Mouse (Mus musculus) R1 (cell line): ENCODE measurements around the gene Mgll.

Experiments
- DNase-seq: peaks from one replicate; pipeline ENCODE4 v3.0.0-alpha.2; 2018; ENCODE audit warnings: low read depth, low spot score

Gene Mgll

DNA sequence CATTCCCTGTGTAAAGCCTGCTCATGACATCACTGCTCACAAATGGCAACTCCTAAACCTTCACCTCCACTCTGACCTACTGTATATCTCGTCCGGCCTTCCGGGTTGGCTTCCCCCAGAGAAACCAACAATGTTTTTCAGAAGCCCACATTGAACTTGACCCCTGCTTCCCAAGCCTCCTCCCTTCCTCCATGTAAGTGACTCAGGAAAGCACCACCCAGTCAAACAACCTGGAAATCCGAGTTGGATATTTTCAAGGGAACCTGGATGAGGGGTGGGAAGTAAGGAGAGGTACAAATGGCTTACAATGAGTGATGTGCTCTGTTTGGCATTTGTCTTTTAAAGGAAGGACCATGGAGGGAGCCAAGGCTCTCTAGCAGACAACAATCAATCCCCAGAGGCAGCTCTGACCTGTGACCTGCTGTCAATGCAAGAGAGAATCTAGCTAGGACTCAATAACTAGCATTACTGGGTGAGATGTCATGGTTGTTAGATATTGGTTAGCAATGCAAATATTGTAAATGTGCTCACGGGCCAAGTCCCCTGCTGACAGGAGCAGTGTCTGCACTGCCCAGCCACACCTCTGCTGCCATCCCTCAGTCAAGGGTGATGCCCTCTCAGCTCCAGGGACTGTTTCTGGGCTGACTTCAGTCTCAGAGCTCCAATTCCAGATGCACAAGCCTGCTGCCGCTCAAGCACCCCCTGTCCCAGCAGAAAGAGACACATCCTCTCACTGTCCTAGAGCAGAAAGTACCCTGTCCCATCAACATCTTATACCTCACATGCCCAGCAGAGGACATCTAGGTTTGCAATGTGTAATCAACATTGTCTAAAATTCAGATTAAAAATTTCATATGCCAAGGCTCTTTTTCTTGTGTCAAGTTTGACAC is 6.8 kb upstream of the Mgll start:
- no peak for DNase-seq

DNA sequence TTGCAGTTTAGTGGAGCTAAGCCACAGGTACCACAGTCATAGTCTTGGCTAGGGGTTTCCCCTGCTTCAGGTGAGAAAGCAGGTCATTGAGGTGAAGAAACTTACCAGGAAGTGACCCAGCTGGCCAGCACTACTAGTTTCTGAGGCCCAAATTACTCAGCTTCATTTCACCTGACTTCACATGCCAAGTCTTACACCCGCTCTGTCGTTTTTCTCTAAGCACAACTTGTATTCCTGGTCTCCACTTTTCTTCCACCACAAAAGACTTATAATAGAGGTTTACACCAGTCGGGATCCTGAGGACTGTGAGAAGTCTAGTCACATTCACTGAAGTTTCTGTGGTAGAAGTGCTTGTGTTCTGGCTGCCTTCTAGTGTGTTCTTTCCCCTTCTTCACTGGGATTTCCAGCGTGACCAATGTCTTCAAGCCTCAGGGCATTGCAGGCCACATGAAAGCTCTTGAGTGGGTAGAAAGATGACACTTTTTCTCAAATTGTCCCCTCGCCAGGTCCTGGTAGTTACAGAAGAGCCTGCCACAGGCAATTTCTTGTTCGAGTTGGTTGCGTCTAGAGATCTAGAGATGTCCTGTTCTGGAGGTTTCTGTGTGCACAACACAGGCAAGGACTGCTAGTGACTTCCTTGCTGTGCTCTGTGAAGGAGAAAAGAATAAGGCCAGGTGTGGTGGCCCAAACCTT is 6.0 kb upstream of the Mgll start:
- DNase-seq: no peak

DNA sequence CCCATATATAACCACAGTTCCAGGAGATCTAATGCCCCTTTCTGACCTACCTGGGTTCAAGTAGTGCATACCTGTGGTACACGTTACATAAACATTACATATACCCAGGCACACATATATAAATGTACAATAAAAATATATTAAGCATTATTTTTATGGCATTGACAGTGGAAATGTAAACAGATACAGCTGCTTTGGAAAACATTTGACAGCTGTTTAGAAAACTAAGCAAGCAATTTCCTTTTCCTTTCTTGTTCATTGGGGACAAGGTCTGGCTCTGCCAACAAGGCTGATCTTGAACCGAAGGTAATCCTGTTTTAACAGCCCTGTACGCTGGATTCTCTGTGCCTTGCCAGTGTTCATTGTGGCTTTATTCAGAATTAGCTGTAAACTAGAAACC is 3.2 kb upstream of the Mgll start:
- DNase-seq: no peak

DNA sequence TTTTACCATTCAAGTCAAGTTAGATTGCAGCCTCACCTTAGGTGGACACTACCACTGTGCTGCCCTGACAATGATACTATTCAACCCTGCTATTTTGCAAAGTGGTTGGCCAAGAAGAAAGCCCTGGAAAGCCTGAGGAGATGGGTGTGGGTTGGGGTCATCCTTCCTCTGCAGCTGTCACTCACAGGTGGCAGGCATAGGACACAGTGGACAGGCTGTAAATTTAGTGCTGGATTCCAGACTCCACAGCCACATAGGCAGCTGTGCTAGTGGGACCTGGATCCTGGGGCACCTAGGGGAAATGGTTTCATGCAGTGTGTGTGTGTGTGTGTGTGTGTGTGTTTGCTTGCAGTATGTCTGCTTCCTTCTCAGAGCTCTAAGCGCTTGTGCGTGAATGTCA is 1.3 kb upstream of the Mgll start:
- no peak for DNase-seq

DNA sequence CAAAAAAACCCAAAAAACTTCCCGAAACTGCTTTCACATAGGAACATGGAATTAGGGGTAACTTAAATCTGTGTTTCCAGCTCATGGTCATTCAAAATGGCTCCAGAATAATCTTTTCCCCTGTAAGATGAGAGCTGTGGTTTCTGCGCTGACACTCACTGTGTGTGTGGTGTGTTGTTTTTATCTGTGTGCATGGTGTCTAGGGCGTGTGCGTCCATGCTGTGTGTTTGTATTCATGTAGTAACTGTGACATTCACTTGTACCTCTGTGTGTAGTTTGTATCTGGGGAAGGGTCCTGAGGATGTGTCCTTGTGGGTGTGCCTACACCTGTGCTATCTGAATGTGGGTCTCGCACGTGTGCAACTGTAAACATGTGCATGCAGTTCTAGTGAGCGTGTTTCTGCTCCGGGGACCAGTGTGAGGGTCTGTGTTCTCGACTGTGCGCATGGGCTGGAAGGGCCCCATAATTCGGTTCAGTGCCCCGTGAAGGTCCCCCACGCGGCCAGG is 353 bp upstream of the Mgll start:
- peak; percentile 54 for DNase-seq

DNA sequence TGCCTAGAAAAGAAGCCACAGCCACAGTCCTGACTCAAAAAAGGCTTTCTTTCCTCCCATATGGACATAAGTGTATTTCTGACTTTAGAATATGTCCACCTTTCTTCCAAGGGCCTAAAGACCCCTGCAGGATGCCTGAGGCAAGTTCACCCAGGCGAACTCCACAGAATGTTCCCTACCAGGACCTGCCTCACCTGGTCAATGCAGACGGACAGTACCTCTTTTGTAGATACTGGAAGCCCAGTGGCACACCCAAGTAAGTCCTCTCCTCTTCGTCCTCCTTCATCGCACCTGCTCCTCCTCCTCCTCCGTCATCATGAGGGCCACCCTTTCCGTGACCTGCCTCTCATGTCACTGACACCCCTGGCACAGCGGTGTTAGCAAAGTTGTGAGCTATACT is 1.4 kb downstream of the Mgll start:
- DNase-seq: peak; percentile 34

DNA sequence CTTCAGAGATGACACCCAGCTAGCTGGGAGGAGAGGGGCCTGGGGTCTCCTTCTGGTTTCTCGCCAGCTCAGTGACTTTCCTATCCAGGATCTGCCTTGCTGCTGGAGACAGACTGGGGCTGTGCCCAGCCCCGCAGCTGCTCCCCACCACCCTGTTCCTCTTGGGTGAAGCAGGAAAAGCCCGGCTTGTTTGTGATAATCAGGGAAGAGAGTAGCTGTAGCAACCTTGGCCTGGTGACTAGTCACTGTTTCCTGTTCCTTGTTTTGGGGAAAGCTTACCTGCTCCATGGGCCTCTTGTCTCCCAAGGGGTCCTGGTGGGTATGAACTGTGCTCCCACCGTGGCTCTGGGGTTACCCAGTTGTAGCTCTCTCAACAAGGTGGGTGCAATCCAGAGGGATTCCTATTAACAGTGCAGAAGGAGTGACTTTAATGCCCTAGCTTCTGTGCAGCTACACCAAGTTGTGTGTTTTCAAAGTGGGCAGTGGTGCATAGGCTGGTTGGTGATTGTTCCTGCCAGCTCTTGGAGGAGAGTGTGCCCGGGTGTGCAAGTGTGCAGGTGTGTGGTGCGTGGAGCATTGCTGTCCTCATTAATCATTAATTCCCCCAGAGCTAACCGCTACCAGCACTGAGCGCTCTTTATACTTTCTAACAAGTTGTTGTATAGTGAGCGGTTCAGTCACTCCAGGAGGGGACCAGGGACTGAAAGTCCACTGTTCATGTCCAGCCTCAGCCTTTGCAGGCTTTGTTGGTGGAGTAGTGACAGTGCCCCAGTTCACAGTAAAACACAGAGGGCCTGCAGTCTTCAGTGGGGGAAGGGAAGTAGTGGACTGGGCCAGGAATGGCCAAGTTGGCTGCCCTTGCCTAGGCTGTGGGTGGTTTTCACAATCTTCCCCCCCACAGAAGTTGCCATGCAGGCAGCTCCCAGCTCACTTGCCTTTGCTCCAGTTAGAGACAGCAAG is 2.3 kb downstream of the Mgll start:
- no peak for DNase-seq

DNA sequence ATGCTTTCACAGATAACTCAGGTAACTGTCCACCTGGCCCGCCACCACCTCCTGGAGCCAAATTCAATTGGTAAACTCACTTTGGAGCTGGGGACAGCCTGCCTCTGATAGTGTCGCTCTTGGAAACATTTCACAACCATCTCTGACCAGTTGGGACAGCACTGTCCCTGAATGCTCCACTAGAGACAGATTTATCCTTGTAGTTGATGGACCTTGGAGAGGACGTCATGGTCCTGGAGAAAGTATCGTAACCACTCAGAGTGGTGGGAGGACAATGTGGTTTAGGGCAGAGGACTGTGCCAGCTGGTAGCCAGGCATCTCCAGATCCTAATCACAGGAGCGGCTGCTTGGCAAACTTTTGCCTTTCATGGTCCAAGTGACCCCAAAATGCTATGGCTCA is 3.3 kb downstream of the Mgll start:
- DNase-seq: no peak

DNA sequence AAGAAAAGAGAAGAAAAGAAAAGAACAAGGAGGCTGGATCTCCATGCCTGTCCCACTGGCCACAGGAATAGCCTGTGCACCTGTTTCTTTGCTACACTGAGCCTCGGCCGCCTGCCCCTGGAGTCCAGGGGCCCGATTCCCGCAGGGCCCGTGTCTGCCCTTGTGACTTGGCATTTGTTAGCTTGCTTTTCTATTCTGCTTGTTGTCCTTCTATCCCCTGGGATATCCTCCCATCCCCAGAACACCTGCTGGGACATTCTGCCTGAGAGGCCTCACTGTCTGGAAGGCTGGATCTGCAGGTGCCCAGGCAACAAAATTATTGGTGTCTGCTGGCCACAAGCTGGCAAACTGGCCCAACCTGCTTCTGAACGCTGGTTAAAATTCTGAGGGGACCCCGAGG is 3.8 kb downstream of the Mgll start:
- DNase-seq: no peak

DNA sequence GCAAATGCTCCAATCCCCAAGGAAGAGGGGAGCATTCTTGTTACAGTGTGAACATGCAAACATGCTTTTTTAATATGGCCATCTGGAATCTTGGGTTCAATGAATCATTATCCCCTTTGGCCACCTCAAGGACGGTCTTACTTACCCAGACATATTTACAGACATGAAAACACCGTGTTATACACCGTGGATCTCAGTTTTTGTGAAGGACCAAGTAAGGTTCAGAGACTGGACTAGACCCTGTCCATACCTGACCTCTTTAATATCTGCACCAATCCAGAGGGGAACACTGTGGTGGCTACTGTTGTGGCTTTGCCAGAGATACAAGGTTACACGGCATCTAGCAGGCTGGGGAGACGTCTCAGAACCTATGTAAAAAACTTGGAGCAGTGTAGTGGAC is 4.3 kb downstream of the Mgll start:
- no peak for DNase-seq

DNA sequence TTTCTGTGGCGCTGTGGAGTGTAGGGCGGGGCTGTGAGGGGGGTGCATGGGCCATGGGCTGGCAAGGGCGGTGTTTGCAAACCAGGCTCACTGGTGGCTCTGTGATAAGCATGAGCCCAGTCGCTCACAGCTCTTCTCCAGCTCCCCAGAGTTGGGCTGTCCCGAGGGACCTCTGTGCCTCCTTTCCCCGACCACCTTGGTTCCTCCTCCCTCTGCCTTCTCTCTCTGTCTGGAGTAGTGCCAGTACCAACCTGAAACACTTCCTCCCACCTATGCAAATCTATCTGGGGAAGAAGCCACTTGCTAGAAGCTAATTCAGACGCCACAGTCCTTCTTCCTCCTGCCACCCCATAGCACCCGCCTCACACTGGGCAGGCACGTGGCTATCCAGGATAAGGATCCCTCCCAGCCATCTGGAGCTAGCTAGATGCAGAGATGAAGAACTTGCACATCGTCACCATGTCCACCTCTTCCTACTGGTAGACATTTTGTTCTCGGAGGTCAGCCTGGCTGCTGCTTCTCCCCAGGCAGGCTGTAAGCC is 7.1 kb downstream of the Mgll start:
- no peak for DNase-seq

DNA sequence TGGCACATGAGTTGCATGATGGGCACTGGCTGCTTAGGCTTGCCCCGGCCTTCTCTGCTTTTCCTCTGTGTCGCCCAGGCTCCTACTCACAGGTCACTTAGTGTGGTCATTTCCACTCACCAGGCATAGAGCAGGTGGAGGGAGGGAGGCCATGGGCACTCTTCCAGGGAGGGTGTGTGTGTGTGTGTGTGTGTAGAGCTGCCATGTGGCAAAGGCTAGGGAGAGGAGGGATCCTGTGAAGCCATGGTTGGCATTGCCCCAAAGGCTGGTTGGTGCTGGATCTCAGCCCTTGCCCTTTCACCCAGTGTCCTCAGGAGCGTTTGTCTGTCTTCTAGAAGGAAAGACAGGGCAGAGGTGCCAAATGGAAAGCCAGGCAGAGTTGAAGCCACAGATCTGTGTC is 7.8 kb downstream of the Mgll start:
- DNase-seq: no peak

DNA sequence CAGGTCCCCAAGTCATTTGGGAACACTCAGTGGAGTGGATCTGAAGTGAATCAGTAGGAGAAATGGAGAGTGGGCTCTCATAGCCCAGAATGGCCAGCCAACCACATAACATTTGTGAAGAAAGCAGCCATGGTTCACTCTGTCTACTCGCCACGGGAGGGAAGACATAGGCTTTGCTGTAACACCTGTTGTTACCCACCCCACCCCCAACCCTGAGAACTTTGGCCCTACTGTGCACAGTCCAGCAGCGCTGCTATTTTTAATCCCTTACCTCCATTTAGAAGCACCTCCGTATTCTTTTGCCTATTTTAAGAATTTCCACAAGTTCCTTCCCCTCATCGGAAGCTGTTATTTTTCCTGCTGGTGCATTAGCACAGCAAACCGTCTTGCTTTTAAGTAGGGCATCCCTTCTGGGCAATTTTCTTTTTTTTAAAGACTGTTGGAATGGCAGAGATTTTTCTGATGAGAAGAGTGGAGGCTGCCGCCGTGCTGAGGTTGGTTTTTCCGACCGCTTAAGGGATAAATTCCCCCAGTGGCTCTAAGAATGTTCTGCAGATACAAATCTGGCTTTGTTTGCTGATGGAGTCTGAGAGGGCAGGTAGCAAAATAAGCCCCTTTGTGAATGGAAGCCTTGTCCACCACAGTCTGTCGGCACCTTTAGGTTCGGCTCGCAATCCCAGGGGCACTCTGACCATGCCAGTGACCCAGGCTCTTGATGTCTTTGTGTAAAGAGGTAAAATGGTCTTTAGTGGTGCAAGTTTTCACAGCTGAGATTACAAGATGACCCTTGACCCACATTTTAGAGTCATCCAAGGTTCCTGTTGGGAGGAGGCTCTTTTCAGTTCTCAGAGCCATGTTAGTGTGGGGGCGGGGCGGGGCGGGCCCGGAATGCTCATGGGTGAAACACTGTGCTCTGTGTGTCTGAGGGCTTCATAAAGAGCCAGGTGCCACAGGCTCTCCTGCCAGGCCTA is 8.7 kb downstream of the Mgll start:
- DNase-seq: no peak

DNA sequence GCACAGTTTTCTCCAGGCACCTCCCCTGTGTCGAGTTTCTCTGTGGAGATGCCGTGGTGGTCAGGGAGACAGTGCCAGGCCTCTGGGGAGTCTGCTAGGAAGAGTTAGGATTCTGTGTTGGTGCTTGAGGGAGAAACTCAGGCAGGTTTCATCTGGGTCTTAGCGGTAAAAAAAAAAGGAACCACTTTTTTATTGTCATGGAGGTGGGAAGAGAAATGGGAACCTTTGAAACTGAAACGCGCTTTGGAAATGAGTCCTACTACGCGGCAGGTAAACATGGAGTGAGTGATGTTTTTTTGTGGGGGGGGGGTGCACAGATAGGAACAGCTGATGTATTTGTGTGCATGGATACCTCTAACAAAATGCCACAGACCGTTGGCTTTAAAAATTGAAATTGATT is 12.1 kb downstream of the Mgll start:
- DNase-seq: no peak

DNA sequence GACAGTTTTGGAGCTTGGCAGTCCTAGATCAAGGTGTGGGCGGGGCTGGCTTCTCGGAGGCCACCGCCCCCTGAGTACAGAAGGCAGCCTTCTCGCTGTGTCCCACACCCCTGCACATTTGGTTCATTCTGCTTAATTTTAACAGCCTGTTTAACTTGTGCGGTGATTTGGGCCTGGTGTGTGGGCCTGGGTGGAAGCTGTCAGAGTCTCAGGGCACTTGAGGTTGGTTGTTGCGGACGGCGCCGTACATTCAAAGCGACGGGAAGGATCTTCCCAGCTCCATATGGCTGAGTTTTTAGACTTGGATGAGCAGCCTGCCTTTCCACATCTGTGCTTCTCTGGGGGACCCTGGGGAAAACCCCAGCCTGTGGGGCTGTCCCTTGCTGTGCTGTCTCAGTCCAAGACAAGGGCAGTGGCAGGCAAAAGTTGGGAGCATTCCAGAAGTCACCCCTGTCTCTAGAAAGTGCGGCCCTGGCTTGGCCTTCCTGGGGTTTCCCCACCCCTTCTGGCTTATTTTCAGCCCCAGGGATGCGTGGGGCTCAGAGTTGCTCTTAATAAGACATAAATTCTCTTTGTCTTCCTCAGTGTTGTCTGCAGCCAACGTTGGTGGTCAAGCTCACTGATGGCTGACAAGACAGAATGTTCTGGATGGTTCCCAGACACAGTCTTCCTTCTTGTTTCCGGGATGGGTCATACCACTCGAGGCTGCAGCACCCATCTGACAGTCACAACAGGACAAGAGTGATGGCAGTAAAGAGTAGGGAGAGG is 12.7 kb downstream of the Mgll start:
- peak; percentile 13 for DNase-seq

DNA sequence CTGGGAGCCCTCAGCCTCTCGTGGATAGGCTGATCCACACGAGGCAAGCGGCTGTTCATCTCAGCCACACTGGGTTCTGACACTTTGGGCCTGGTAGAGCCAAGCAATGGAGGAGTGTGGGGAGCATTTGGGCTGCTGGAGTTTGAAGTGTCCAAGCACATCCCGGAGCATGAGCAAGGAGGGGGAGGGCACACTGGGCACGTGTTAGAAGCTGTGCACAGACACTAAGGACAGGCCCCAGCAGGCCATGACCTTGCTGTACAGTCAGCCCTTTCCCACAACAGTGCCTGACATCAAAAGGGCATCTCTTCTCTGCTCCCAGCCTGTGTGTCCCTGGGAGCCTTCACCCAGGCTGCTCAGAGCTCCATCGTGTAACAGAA is 13.3 kb downstream of the Mgll start:
- no peak for DNase-seq

DNA sequence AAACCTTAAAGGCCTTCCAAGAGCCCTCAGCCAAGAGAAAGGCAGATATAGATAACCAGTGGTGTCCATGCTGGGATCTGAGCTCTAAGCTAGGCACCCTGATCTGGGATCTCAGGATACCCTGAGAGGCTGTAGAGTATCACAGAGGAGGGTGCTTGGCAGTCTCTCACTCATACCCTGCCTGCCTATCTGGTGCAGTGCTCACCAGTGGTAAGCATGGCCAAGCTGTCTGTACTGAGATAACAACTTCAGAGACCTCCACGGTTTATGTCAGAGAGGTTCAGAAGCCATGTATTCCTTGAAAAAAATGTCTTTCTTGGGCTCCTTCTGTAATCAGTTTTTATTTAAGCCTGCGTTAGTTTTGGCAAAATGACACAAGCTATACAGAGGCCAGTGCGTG is 16.8 kb downstream of the Mgll start:
- no peak for DNase-seq

DNA sequence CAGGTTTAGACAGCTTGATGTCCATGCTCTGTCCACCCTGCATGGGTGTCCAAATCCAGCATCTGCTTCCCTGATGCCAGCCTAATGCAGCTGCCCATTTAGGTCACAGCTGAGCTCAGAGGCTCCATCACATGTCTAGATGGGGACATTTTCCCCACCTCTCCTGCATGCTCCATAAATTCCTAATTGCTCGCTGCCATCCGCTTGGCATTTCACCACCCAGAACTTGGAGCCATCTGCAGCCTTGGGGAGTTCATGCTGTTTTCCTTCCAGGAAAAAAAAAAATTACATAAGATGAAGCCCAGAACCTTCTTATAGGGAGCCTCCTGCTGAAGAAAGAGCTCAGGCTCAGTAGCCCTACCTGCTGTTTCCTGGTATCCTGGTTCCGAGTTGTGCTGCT is 17.6 kb downstream of the Mgll start:
- DNase-seq: no peak

DNA sequence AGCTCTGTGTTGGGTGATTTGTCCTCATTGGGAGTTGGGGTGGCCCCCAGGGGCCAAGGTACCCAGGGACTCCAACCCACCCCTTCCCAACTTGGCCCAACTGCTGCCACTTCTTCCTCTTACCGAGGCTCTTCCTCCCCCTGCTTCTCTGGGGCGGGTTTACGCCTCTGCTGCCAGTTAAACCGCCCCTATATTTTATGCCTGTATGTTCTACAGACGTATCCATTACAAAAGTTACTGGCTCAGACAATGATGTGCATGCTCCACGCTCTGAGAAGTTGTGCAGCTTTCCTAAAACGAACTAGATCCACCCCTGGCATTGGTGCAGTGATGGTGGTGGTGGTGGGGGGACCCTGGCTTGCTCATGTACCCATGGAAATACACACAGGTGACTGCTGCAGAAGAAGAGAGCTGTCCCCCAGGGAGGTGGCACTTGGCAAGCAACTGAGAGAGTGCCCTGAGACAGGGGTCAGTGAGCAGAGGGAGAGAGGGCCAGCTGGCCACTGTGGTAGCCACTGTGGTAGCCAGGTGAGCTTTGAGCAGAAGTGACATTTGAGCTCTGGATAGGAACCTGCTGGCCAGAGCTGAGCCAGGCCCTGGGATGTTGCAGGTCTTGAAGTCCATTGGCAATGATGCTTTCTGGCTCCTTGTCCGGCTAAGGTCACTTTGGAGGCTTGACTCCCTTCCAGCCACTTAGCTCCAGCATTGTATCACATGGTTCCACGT is 18.2 kb downstream of the Mgll start:
- DNase-seq: no peak
